Mouse (Mus musculus) ovary, postnatal 36 days (tissue): Measurements from ENCODE around the gene Cog1.

Source experiments
- DNase-seq: peaks from one replicate; pipeline ENCODE4 v3.0.0; 2022; ENCODE audit warnings: low spot score, mixed read lengths

Cog1 gene

DNA sequence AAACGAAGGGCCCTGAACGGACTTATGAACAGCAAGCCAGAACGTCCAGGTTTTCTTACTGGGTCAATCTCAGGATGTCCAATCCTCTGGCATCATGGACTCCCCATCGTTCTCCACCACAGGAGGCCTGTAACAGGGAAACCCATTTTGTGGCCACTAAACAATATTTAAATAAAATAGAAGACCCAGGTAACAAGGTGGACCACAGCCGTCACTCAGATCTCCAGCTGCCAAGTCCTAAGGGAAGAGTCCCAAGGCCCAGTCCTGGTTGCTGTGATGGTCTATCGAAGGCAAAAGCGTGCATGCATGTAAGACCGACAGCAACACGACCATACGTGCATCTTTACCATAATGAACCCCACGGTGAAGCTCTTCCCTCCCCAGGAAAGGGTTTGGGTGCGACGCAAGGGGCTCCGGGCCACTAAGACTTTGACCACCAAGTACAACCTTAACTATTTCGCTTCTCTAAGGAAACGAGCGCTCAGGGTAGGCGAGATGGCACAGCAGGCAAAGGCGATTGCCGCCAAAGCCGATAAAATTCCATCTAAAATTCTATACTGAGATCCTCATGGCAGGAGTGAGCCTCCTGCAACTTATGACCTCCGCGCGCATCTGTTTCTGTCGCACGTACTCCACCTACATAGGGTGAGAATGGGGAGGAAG, at the start of gene Cog1:
Gene Cog1 (plus strand): TSS at position 480 of the 663 bp plus-strand sequence.
- no peak for DNase-seq

GRCm38 (mm10) chr11:113600526-113601245, 48.3 kb upstream of the Cog1 start:
- DNase-seq, result no peak

DNA sequence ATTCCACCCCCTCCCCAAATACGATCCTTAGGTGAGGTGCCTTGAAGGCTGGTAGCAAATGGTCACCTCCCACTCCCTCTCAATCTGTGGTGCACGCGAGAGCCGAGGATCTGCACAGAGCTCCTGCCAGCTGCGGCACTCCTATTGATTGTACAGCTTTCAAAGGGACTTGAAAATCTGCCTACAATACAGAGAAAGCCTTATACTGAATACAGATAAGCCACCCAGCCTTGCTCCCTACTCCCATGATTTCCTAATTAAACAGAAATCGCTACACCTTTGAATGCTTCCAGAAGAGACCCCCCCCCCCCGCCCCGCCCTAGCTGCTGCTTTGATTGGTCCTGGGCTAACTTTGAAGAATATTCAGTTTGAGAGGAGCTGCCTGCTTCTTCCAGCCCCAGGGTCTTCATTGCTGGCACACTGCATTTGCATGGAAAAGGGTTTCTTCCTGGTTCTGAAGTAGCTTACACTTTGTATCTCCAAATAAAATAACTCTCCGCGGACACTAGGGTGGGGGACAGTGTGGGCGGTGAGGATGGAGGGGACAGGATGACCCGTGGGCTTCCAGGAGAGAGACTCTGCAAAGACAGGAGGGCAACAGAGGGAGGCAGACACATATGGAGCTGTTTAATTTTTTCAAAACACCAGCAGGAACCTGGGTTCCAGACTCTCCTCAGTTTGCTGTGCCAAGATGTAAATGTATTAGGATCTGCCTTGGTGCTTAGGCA, 47.2 kb upstream of the Cog1 start:
- no peak for DNase-seq

GRCm38 (mm10) chr11:113607556-113607955, 41.4 kb upstream of the Cog1 start:
- DNase-seq, result no peak

- DNase-seq, result no peak
Observed at GRCm38 (mm10) chr11:113609581-113609980, 39.4 kb upstream of the Cog1 start.

GRCm38 (mm10) chr11:113610266-113610665, 38.7 kb upstream of the Cog1 start:
- DNase-seq, result no peak

DNA sequence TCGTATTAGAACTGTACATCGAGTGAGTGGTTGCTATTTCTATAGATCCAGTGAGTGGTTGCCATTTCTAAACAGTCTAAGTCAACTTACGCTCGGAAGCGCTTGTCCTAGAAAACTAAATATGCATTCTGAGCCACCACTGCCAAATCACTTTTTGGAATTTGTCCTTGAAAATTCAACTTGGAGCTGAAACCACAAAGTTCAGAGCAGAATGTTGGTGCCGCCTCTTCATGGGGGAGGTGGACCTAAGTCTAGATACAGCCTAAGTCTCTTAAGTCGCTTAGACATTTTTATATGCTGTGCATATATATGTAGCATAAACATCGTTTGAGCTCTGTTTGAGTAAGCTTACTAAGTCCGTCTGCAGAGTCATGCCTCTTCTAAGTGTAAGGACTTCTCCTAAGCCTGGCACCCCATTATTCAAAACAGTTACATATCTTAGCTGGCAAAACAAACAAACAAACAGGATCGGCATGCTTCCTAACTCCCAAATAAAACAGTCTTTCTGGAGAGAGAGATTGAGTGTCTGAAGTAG, 37.8 kb upstream of the Cog1 start:
- no peak for DNase-seq

- DNase-seq, result peak; percentile 62
Observed at GRCm38 (mm10) chr11:113611664-113612611, 37.0 kb upstream of the Cog1 start.

DNA sequence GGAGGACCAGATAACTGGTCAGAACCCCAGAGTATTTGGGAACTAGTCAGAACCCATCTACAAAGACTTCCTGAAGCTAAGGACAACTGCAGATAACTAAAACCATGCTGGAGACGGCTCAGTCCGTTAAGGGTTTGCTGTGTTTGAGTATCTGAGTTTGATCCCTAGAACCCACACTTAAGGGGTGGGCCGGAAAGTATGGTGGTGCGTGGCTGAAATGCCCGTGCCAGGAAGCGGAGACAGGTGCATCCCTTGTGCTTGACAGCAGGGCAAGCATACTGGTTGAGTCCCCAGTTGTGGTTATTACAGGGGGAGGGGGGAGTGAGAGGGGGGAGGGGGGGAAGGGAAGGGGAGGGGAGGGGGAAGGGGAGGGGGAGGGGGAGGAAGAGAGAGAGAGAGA, 34.5 kb upstream of the Cog1 start:
- no peak for DNase-seq

GRCm38 (mm10) chr11:113617132-113617911, 31.6 kb upstream of the Cog1 start:
- peak; percentile 36 for DNase-seq

DNA sequence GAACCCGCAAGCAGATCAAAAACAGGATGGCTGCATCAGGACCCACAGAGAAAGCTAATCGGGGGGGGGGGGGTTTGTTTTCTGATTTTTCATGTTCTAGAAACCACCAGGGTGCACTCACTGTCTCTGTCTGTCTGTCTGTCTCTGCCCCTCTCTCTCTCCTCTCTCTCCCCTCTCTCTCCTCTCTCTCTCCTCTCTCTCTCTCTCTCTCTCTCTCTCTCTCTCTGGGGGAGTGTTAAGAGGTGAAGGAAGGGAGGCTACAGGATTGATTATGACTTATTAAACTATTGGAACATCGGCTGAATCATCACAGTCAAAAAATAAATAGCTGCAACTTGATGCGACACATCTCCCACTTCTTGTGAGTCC, 30.7 kb upstream of the Cog1 start:
- DNase-seq, result no peak

DNA sequence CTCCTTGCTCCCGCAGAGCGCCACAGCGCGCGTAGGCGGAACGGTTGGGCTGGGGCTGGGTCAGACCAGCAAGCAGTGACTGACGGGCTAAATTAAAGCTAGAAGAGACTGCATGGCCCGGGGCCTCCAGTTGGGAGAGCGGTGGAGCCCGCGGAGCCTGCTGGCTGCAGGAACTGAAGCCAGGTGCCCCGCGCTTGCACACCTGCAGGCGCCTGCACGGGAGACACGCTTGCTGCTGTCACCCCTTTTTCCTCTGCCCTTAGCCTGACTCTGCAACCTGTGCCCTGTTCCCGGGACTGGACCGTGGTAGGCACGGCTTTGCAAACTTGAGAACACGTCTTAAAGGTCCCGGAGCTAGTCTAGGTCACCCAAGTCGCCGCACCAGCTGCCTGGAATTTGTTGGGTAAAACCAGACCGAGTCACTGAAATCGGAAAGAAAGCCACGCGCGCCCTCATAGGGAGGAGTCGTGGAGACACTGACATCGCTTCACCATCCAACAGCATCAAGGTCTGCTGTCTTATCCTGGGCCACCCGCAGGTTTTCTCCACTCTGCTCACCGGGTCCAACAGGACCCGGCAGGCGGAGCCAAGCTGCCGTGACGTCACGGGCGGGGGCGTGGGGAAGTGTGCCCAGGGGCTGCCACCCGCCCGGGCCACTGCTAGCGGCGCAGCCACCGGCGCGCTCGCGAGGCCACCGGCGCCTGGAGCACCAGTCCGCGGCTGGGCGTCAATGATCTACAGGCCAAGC, 30.1 kb upstream of the Cog1 start, which contains the start of gene Sstr2:
Gene Sstr2 (plus strand): TSS at position 671 of the 748 bp plus-strand sequence.
- DNase-seq, result peak; percentile 74

DNA sequence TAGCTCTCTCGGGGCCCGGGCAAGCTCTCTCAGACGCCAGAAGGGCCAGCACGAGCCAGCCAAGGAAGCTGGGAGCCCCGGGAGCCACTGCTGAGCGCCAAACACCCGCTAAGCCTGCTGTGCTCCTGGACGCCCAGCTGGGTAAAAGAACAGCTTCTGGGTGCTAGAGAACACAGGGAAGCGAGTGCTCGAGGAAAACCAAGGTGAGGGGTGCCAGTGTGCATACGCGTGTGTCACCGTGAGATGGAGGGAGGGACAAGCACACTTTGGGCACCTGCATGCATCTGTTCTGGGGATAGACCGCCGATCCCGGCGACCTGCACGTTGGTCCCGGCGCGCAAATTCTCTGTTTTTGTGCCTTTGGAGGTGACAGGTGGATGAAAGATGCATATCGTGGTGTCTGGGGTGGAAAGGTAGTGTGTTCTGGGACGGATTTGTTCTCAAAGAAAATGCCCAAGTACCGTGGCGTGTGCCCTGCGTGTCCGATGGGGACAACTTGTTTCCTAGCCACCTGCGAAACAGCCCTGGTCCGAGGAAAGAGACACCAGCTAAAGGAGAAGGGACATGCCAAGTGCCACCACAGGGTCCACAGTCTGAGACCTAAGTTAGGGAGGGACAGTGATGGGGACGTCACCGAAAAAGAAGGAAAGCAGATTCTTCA, 29.4 kb upstream of the Cog1 start:
- no peak for DNase-seq

- no peak for DNase-seq
Observed at GRCm38 (mm10) chr11:113621001-113621400, 28.0 kb upstream of the Cog1 start.

- no peak for DNase-seq
Observed at GRCm38 (mm10) chr11:113622028-113622427, 26.9 kb upstream of the Cog1 start.

DNA sequence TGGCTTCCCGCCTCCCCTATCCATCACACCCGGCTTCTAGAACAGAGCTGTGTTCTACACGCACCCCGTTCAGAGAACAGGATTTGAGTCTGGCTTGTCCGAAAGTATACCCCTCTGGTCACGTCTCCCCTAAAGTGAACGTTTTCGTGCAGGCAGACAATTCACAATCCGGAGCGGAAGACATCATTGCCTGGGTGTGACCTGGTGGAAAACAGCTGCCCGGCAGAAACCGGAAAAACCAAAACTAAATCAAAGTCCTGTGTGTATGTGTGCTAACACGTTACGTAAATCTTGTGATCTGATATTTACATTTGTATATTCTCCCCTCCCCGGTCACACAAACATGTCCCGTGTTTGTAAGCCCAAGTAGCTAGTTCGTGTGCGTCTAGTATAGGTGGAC, 23.5 kb upstream of the Cog1 start:
- no peak for DNase-seq

DNA sequence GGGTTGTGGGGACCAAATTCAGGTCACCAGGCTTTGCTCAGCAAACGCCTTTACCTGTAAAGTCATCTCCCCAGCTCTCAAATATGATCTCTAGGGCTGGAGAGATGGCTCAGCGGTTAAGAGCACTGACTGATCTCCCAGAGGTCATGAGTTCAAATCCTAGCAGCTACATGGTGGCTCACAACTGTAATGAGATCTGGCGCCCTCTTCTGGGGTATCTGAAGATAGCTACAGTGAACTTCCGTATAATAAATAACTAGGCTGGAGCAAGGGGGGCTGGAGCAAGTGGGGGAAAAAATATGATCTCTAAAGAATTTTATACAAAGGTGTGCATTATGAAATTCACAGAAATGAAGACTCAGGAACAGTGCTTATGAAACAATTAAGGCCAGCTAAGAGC, 21.2 kb upstream of the Cog1 start:
- no peak for DNase-seq

DNA sequence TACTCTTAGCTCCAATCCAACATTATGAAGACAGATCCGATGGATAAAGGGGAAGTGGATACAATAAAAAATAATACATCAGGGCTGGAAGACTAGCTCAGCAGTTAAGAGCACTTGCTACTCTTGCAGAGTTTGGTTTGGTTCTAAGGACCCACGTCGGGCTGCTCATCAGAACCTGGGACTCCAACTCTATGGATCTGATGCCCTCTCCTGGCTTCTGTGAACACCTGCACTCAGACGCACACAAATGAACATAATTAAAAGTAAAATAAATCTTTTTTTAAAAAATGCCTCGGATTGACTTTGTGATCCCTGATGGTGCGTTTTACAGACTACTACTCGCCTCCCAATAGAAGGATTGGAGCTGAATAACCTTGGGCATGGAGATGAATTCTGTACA, 18.3 kb upstream of the Cog1 start:
- DNase-seq, result no peak

DNA sequence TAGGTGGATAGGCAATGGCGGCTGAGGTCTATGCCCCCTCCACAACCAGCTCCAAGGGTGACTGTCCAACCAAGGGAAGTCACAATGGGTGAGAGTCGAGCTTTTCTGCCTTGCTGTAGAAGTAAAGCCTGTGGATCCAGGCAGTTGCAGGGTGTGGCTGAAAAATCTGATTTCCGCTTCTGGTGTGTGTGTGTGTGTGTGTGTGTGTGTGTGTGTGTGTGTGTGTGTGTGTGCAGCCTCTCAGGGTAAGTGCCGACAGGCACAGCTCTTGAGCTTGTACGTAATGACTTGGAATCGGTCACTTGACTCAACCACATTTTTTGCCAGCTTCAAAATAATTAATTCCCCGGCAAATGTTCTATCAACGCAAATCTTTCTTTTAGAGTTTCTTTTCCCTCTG, 17.7 kb upstream of the Cog1 start:
- no peak for DNase-seq

DNA sequence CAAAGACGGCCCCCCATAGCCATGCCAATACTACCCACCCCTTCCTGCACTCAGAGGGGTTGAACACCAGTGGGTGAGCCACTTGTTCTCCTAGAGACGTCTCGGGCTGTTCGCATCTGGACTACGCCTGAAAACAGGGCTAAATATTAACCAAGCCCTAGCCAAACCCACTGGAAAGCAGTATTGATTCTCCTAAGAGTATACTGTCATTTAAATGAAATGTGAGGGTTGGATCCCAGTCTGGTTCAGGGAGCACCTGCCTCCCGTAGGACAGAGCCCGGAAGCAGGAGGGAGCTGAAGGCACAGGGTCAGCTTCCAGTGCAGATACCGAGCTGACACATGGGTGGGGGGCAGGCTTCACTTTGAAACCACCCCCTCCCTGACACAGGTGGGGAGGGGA, 17.1 kb upstream of the Cog1 start:
- no peak for DNase-seq
